Mouse (Mus musculus): ENCODE results near the gene Wbp1l.

Gene Wbp1l

DNA sequence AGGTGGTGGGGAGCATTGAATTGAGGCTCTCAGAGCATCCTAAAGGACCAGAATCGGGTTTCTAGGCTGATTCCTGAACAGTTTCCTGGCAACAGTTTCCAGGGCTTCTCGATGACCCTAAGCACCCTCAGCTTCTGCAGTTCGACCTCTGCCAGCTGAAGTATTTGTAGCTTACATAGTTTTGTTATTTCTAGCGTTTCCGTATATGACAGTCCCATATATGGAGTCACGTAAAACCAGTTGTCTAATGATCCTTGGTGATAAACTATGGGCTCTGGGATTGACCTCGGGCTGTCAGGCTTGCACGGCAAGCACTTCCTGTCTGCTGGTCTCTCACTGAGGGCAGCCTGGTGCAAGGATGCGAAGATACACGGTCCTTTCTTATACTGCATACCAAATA is 26.6 kb downstream of the Wbp1l start:
- CTCF ChIA-PET, result interaction anchor here (0.5 to 0.8 kb wide), 2 partner anchors 228 to 704 kb away, joined by 3 to 7 read pairs; no protein-coding TSS in a partner anchor

DNA sequence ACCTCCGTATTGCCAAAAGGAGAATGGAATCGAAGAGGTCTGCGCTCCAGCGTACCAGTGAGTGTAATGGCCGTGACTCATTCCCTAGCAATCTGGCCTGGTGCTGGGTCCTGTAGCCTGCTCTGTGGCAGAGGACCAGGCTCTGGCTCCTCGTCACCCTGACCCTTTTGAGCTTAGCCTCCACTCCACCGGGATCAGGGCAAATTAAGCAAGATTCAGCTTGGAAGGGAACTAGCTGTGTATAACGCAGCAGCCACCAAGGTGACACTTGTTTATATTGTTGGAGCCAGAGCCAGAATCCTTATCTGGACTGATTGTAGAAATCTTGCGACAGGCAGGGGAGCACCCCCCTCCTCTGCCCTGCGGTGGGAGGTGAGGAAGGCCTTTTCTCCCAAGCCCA is 29.5 kb downstream of the Wbp1l start:
- CTCF ChIA-PET, result interaction anchor here (0.6 kb wide), 1 partner anchor 121 kb away, joined by 3 read pairs; no protein-coding TSS in a partner anchor

DNA sequence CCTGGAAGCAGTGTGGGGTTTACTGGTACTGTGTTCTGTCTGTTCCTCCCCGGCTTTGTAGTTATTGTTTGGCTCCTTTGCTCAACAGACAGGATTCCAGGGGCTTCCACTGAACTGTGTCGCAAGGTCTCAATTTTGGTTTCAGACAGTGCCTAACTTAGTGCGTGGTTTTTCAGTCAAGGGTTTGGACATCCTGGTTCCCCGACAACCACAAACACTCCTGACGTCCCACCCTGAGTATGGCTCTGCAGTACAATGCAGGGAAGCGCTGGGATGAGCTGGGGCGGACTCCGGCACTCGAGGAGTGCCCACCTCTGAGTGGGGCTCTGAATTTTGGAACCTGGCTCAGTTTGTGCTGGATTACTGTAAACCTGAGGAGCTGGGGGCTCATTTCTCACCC is 30.9 kb downstream of the Wbp1l start:
- CTCF ChIA-PET, result no interaction called here

GRCm38 (mm10) chr19:46631637-46632036 is 32.8 kb downstream of the Wbp1l start:
- CTCF ChIA-PET, result no interaction called here

- CTCF ChIA-PET, result no interaction called here
These were observed 36.9 kb downstream of the Wbp1l start for GRCm38 (mm10) chr19:46635766-46636165.

DNA sequence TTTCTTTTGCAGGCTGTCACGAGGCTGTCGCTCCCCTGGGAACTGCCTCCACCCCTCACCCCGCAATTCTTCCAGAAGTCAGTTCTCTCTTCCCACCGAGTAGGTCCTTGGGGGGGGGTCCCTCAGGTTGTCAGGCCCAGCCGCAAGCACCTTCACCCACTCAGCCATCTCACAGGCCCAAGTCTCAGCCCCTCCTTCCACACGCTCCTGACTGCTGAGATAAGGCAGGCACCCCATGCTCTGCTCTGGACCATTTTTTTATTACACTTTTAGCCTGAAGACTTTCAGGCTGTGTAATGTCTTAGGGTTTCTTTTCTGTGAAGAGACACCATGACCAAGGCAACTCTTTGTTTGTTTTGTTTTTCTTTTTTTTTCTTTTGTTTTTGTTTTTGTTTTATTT is 38.7 kb downstream of the Wbp1l start:
- CTCF ChIA-PET, result interaction anchor here (0.8 kb wide), 1 partner anchor 21 kb away, joined by 4 read pairs; no protein-coding TSS in a partner anchor

GRCm38 (mm10) chr19:46639053-46639452 is 40.2 kb downstream of the Wbp1l start:
- CTCF ChIA-PET, result no interaction called here

GRCm38 (mm10) chr19:46639496-46639895 is 40.6 kb downstream of the Wbp1l start:
- CTCF ChIA-PET, result no interaction called here

GRCm38 (mm10) chr19:46640780-46641179 is 41.9 kb downstream of the Wbp1l start:
- CTCF ChIA-PET, result interaction anchor here (0.5 kb wide), 1 partner anchor 58 kb away, joined by 17 read pairs; no protein-coding TSS in a partner anchor

GRCm38 (mm10) chr19:46641420-46642085 is 42.7 kb downstream of the Wbp1l start:
- CTCF ChIA-PET, result no interaction called here

DNA sequence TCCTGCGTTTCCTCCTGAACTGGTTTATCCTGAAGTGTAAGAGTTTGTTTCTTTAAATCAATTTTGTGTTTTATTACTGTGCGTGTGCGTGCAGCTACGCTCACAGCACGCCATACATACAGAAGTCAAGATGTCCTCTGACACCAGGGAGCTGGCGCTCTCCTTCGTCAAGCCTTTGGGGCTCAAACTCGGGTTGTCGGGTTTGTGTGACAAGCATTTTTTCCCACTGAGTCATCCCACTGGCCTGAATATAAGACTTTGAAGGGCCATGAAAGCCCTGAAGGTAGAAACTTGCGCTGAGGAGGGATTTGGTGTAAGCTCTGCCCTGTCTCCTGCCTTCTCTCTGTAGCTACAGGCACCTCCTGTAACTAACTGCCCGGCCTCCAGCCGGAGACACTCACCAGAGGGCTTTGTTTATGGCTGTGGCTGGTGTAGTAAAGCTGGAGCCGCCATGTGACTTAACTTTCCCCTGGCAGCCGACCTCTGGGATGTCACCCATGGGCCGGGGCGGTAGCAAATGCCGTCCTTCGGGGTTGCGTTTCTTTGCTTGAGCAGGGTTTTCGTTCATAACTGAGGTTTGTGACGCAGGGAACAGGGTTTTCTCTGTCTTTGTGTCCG is 43.4 kb downstream of the Wbp1l start:
- CTCF ChIA-PET, result no interaction called here

- CTCF ChIA-PET, result no interaction called here
These were observed 44.4 kb downstream of the Wbp1l start for GRCm38 (mm10) chr19:46643236-46643635.

- CTCF ChIA-PET, result no interaction called here
These were observed 45.5 kb downstream of the Wbp1l start for GRCm38 (mm10) chr19:46644343-46644792.

- CTCF ChIA-PET, result interaction anchor here (0.6 kb wide), 1 partner anchor 205 kb away, joined by 9 read pairs; no protein-coding TSS in a partner anchor
These were observed 46.1 kb downstream of the Wbp1l start for GRCm38 (mm10) chr19:46644793-46645602.

DNA sequence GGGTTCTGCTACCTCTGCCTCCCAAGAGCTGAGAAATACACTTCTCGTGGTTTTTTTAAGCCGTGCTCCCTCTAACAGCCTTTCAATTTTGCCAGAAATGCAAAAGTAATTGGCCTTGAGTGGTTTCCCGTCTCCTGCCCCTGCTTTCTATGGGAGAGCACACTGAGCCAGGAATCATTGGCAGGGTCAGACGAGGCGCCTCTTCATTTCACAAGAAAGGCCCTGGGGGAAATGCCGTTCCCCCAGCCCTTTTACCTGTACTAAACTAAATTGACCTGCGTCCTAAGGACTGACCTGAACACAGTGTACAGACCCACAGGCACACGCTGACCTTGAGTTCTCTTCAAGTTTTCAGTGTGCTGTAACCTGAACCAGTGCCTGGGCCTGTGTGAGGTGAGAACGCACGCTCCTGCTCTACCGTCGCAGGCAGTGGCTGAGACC is 47.2 kb downstream of the Wbp1l start:
- CTCF ChIA-PET, result interaction anchor here (0.6 kb wide), 1 partner anchor 206 kb away, joined by 9 read pairs; no protein-coding TSS in a partner anchor

- CTCF ChIA-PET, result interaction anchor here (0.5 kb wide), 1 partner anchor 492 kb away, joined by 3 read pairs; no protein-coding TSS in a partner anchor
These were observed 48.4 kb downstream of the Wbp1l start for GRCm38 (mm10) chr19:46647254-46647653.

- CTCF ChIA-PET, result no interaction called here
These were observed 49.0 kb downstream of the Wbp1l start for GRCm38 (mm10) chr19:46647850-46648249.

- CTCF ChIA-PET, result no interaction called here
These were observed 49.7 kb downstream of the Wbp1l start for GRCm38 (mm10) chr19:46648565-46648964.

DNA sequence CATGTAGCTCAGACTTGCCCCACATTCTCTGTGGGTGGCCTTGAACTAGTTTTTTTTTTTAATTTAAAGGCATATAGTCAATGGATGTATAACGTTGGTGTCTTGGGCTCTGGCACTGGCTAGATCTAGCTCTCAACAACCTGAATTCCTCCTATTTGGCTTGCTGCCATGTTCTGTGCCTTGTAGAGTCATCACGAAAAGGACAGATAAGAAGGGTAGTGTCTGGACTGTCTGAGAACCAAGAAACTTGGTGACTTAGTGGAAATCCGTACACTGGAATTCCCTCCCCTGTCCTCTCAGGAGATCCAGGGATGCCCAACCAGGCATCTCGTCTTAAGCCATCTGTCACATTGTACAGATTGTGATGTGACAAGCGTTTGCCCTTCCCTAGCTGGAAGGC is 54.3 kb downstream of the Wbp1l start:
- CTCF ChIA-PET, result no interaction called here

- CTCF ChIA-PET, result interaction anchor here (0.6 to 0.7 kb wide), 2 partner anchors 65 to 72 kb away, joined by 3 to 8 read pairs; no protein-coding TSS in a partner anchor
These were observed 54.8 kb downstream of the Wbp1l start for GRCm38 (mm10) chr19:46653616-46654235.

- CTCF ChIA-PET, result no interaction called here
These were observed 56.7 kb downstream of the Wbp1l start for GRCm38 (mm10) chr19:46655626-46656025.
